Mouse (Mus musculus) lung, postnatal 0 days (tissue): Measurements from ENCODE around the gene Pax8.

ENCODE experiments used
- CTCF ChIP-seq: IDR thresholded peaks from 2 replicates; pipeline ENCODE4 v1.5.1; 2016; ENCODE audit warnings: antibody characterized with exemption, mild to moderate bottlenecking
- EP300 ChIP-seq: IDR thresholded peaks from 2 replicates; pipeline ENCODE4 v1.6.1; 2016; ENCODE audit warnings: antibody characterized with exemption, mild to moderate bottlenecking, control low read depth

DNA sequence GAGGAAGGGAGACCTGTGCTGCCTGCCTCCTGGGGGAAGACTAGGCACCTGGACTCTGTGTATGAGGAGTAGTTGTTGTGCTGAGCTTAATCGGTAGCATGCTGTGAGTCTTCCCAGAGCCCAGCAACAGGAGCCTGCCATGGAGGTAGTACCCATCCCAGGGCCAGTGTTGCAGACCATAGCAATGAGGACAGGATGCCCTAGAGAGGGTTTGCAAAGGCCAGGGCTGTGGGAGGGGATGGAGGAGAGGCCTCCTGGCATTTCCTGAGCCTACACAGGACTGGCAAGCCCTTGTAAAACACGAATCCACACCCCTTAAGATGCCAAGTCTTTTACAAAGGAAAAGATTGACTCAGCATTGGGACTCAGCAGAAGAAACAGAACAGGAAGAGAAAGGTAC, 58.3 kb downstream of the Pax8 start:
- TF ChIP-seq CTCF (no peak), EP300 (no peak)
